Mouse (Mus musculus): ENCODE results near the gene Dab2ip.

The Dab2ip gene

DNA sequence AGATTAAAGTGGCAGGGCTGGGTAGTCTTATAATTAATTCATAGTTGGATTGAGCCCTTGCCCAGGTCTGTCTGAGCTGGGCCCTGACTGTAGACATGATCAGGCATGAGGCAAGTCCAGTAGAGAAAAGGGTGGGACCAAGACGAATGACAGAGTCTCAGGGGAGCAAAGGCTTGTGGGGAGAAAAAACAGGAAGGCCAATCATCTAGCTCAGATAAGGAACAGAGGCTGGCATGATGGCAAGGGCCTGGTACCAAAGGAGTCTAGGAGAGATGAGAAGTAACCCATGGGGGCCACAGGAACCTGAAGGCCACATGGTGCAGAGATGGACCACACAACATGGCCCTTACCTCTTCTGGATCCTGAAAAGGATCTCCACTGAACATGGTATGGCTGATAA, 158.1 kb downstream of the Dab2ip start:
- DNase-seq (ENCODE audit: low spot score), result no peak

DNA sequence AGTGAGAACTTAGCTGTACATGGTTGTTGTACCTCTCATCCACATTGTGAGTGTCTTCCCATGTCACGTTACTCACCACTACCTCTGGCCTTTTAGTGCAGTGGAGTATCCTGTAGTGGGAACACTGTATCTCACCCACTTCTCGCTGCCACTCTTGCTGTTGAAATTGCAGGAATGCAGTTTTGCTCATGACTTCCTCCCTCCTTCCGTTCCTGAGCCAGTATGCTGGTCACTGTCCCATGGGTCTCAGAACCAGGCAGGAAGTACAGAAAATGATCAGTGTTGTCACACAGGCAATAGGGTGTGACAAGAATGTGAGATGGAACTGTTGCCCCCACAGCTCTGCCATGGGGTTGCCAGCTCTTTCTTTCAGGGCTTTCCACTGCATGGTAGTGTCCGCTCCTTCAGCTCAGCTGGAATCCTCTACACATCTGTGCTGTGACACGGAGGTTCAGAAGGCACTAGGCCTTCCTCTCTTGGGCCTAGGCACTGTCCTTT, 160.0 kb downstream of the Dab2ip start:
- DNase-seq (ENCODE audit: low spot score), result no peak

DNA sequence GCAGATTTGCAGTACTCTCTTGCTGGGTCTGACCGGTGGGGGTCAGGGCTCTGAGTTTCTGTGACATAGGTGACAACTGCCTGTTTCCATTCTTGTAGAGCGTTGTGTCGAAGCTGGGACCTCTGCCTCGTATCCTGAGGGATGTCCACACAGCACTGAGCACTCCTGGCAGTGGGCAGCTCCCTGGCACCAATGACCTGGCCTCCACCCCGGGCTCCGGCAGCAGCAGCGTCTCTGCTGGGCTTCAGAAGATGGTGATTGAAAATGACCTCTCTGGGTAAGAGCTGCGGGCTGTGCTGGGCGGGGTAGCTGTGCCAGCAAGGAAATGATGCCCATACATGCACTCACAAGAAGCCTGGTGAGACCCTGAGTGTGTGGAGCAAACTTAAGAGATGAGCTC, 160.6 kb downstream of the Dab2ip start:
- no peak for DNase-seq (ENCODE audit: low spot score)

DNA sequence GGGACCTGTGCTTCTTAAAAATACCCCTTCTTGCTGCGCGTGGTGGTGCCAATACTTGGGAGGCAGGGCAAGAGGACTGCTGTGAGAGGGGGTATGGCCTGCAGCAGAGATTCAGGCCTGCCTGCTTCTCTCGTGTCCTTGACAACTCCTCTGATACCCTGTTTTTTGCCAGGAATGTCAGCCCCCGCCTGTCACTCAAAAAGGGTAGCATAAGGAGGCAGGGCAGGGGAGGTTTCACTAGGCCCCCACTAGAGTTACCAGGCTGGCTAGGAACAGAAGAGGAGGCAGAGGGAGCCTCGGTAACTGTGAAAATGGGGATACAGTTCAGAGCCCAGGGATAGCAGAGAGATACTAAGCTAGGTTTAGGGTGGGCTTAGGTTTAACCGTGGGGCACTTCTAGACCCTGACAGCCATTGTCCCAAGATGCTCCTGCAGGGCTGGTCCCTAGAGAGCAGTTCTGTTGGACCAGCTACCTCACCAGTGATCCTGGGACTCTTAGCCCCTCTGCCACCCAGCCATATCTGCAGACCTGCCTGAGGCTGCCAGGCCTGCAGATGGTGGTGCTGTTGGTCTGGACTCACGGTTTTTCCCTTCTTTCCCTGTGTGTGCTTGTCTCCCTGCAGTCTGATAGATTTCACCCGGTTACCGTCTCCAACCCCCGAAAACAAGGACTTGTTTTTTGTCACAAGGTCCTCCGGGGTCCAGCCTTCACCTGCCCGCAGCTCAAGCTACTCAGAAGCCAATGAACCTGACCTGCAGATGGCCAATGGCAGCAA, 161.4 kb downstream of the Dab2ip start:
- no peak for DNase-seq (ENCODE audit: low spot score)

DNA sequence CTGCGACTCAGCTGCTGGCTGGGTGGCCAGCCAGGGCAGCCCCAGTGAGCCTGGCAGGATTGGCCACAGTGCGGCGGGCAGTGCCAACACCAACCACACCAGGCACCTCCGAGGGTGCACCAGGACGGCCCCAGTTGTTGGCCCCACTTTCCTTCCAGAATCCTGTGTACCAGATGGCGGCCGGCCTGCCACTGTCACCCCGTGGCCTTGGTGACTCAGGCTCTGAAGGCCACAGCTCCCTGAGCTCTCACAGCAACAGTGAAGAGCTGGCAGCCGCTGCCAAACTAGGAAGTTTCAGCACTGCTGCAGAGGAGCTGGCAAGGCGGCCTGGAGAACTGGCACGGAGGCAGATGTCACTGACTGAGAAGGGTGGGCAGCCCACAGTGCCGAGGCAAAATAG, 162.0 kb downstream of the Dab2ip start:
- no peak for DNase-seq (ENCODE audit: low spot score)

DNA sequence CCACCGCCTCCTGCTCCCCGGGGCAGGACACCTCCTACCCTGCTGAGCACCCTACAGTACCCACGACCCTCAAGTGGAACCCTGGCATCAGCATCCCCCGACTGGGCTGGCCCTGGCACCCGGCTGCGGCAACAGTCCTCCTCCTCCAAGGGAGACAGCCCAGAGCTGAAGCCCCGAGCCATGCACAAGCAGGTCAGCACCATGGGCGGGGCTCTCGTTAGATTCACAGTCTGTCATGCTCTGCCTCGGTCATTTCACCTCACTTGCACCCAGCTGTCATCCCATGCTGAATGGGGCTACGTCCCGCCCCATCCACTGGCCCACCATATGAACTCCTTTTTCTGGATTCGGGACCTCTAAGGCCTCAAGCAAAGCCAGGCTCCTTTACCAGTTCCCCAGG, 162.5 kb downstream of the Dab2ip start:
- no peak for DNase-seq (ENCODE audit: low spot score)

DNA sequence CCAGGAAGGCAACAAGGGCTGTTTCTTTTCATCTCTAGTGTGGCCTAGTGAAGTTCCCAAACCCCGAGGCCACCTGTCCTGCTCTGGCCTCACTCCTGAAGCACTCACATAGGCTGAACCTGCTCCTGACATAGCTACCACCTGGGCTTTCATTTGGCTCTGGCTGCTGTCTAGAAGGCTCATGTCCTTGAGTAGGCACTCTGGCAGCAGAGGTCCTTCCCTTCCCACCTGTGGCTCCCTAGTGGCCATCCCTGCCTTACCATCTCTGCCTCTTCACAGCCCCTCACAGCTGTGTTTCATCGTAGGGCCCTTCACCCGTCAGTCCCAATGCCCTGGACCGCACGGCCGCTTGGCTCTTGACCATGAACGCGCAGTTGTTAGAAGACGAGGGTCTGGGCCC, 162.9 kb downstream of the Dab2ip start:
- no peak for DNase-seq (ENCODE audit: low spot score)

DNA sequence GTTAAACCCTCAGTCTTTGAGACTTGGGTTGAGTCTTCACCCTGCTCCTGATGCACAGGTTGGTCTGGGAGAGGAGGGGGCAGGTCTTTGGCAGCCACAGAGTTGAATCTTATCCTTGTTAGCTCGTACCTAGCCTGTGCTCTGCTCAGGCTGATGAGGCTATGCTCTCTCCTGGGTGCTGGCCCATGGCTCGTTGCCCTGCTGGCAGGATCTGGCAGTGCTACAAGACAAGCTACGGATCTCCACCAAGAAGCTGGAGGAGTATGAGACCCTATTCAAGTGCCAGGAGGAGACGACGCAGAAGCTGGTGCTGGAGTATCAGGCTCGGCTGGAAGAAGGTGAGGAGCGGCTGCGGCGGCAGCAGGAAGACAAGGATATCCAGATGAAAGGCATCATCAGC, 164.8 kb downstream of the Dab2ip start:
- DNase-seq (ENCODE audit: low spot score), result no peak

DNA sequence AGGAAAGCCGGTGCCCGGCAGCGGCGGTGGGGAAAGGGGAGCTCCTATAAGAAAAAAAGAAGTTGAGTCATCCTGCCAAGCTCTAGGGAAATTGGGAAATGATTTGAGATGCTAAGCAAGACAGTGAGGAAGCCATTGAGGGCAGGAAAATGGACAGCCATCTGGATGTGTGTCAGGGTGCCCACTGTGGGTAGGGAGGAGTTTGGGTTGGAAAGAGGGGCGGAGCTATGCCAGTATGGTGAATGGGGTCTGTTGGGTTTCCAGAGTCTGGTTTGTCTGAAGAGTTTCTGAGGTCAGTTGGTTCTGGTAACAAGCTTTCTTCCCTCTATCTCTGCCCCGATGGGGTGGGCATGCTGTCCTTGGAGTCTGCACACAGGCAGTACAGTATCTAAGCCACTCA, 165.2 kb downstream of the Dab2ip start:
- DNase-seq (ENCODE audit: low spot score), result no peak

DNA sequence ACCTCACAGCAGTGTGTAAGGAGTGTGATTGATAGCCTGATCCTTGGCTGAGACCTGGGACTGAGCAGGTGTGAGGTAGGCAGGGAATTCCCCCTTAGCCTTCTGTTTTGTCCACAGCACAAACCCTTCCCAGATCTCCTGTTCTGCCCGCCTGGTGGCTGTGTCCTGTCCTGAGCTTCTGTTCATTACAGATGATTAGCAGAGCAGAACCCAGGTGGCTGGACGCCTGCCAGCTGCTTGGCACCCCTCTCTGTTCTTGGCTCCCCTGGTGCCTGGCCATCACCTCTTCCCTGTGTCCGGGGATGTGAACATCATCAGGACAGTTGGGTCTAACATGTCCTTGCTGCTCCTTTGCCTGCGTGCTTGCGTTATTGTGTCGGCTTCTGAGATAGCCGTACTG, 165.6 kb downstream of the Dab2ip start:
- no peak for DNase-seq (ENCODE audit: low spot score)

DNA sequence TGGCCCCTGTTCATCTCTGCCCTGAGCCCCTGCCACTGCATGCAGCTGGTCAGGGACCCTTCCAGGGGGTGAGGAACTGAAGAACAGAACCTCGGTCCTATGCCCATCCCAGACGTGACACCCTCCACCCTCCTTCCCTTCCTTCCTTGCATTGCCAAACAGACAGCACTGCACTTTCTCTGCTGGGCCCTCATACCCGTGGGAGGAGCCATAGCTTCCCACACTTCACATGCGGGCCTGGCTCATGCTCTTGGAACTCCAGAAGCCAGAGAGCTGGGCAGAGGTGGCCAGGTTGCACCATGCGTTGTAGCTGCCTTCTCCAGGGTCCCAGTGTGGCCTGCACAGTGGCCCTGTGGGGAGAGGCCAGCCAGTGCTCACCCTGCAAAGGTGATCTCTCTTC, 170.6 kb downstream of the Dab2ip start:
- no peak for DNase-seq (ENCODE audit: low spot score)

DNA sequence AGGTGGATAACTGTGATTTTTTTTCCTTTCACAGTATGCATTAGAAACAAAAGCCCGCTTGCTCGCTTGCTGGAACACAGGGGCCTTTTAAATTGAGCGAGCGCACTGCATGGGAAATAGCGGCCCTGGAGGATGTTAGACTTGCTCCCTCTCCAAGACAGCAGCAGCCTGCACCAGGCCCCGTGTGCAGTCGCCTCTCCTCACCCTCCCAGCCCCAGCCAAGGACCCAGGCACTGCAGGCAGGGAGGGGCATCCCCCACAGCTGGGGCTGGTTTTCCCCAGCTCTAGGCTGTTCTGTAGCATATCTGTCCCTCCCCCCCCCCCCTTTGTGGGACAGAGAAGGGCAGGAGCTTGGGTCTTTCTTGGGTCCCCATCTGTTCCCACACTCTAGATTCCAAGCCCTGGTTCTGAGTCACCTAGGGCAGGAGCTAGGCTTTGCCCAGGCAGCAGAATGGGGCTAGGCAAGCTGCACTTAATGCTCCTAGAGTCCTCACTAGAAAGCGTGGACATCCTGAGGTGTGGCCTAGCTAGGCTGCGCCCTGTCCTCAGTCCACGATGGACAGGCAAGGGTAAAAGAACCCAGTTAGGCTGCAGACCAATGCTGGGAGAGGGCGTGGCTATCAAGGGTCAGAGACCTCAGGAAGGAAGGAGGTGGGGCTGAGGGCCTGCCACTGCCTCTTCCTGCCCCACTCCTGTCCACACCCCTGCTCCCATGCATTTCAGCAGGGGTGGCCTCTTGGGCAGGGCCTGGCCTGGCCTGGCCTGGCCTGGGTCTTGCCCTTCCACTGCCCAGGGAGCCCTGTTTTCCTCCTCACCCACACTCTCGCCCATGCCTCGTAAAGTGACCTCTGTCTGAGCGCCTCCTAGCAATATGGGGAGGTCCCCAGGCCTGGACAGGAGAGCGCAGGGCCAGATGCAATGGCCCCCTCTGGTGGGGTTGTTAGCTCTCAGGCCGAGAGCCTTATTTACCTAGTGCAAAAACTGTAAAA, 171.3 kb downstream of the Dab2ip start:
- no peak for DNase-seq (ENCODE audit: low spot score)

DNA sequence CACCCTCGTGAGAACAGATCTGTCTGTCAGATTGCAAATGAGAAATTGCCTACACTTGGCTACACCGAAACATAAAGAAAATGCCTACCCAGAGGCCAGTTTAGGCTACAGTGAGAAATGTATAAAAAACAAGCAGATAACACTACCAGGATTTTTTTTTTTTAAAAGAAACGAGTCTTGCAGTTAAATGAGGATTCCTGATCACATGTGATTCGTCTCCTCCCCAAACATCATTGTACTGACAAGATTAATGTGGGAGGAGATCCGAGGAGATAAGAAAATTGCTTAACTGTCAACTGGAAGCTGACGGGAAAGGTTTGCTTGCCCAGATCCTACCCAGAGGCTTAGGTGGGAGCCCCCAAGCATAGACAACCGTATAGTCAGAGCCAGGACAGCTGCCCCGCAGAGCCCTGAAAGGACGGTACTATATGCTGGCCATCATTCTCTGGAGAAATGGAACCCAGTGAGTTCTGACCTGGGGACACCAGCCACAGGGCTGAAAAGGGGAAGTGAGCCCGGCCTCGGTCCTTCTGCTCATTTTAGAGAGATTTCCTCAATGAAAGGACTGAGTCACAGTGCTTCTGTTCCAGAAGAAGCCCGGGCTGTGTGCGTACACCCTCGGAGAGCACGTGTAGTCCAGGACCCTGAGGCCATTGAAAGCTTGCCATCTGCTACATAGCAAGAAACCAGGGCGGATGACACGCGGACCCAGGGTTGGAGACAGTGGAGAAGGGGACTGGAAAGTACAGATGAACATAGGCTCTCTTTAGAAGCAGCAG, 173.8 kb downstream of the Dab2ip start:
- DNase-seq (ENCODE audit: low spot score), result no peak

DNA sequence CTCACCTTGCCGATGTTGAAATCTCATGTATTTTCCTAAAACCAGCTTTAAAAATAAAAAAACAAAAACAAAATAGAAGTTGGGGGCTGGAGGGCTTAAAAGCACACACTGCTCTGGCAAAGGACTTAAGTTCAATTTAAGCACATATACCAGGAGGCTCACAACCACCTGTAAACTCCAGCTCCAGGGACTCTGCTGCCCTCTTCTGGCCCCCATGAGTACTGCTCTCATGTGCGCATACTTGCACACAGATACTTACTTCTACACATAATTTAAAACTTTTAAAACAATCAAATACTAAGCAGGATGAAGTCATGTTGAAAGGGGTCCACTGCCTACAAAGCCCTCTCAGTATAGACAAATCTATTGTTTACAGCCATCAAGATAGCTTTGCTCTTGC, 176.9 kb downstream of the Dab2ip start:
- no peak for DNase-seq (ENCODE audit: low spot score)

DNA sequence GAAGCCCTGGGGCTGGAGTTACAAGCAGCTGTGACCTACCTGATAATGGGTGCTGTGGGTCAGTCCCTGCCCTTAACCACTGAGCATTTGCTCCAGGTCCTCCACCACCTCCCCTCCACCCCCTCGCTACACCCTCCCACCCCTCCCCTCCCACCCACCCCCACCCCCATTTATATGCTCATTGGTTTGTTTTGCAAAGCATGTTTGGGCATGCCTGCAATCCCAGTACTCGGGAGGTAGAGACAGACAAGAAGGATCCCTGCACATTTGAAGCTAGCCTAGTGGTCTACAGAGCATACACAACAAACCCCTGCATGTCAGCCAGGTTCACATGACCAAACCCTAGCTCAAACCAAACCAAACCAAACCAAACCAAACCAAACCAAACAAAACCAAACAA, 178.0 kb downstream of the Dab2ip start:
- DNase-seq (ENCODE audit: low spot score), result no peak

DNA sequence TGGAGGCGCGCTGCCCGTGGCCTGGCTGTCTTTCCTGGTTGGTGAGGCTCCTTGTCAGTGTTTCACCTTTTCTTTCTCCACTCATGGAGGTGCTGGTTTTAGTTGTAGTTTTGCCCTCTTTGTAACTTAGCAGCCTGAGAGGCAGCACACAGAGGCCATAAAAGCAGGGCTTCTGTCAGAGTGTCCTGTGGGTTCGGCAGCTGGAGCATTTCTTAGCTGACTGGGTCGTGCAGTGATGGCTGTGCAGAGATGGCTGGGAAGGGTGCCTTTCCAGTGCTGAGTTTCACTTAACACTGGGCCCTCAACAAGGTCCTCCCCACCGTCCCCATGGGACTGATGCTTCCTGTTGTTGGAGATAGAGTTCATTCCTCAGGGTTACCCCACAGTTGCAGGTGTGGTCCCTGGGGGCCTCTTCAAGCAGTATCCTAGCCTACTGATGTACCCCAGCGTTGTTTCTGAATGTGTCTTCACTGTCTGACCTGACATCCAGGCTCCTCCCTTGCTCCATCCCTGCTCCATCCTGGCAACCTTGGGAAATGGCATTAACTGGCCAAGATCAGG, 179.5 kb downstream of the Dab2ip start:
- no peak for DNase-seq (ENCODE audit: low spot score)

DNA sequence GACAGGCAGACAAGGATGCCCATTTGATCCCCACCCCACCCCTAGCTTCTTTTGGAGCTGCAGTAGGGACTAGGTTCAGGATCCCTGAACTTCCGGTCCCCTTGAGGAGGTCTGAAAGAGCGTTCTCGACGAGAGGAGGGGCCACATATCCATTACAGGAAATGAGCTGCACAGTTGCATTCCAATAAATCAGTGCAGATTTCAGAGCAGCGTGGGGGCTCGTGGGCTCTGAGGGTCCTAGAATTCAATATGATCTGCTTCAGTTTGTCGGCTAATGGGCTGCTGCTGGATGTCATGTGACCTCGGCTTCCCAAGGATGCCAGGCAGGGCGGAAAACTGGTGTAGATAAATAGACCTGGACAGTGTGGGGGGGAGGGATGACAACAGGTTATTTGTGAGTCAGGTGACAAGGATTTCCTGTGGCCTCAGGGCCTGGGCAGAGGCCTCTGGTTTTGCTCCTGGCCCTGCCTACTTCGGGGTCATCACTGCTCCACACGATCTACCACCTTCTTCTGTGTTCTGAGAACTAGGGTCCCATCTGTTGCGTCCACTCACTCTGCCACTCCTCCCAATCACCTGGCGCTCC, 181.7 kb downstream of the Dab2ip start:
- DNase-seq (ENCODE audit: low spot score), result no peak

DNA sequence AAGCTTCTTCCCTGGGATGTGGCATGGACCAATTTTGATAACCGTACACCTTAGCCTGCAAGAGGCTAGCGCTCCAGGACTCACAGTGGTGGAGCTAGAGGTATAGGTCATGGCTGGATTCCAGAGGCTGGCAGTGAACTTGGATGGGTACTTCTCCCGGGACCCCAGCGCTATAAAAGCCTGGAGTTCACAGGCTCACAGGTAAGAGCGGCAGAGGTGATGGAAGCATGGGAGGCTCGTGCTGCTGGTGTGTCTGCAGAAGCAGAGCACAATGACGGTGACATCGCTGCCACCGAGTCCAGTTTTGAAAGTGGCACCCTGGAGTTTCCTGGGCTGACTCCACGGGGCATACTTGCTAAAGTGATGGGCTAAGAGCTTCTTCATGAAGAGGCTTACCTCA, 187.8 kb downstream of the Dab2ip start:
- no peak for DNase-seq (ENCODE audit: low spot score)

DNA sequence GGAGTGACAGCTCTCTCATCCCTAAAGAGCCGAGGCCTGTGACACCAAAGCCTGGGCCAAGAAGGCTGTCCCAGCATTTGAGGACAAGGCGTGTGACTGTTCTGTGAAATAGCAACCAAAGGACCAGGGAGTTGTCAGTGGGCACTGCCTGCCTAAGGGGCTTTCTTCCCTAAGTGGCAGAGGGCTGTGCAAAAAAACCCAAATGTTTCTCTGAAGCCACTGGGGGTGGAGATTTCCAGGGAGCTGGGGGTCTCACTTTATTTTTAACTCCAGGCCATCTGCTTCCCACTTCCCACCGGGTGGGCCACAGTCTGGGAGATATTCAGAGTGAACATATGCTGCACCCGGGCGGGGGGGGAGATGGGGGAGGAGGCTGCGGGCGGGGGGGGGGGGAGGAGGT, 188.6 kb downstream of the Dab2ip start:
- no peak for DNase-seq (ENCODE audit: low spot score)

DNA sequence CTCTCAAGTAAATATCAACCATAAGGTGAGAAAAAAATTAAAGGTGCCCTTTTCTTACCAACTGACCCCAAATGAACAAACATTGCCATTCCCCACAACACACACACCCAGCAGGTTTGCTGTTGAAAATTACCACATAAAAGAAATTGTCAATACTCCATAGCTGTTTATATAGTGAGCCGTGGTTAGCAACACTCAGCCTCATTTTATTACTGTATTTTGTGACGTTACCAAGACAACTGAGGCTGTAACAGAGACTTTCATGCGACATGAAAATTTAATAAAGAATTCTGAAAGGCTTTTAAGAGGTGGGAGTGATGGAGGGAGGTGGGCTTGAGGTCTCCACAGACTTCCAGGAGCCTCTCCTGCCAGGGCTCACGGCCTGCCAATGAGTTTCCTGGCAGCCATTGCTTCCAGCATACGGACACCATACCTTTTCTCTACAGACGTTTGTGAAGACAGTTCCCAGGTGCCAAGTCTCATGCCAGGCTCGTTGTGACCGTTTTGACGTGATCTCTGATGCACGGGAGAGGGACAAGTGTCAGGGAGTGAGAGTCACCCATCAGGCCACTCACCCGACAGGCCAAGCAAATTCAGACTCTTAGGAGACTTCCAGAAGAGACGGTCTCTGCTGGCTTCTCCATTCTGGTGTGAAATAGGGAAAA, 189.4 kb downstream of the Dab2ip start:
- DNase-seq (ENCODE audit: low spot score), result no peak

DNA sequence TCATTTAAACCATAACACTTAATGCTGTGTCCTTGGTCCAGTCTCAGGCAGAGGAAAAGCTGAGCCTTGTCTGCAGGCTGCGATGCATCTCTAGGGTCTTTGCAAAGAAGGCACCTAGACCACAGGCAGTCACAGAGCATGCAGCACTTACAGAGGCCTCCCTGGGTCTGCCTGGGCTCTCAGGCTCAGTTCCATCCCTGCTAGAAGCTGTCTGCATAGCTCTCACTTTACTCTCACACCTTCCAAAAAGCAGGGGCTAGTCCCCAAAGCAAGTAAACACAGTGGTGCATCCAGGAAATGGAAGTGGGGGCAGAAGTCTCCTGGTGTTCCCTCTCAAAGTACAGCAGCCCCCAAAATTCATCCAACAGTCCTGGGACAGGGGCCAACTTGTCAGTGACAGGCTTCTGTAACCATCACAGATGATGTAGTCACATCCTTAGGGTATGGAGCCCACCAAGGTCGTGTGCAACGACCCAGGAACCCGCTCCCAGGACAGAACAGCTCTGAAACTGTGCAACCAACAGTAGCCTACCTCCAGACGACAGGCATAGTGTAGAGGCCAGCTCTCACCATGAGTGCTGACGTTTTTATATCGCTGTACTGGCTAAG, 192.6 kb downstream of the Dab2ip start:
- no peak for DNase-seq (ENCODE audit: low spot score)

Data from ovary, postnatal 10 days (tissue).